Mouse (Mus musculus): ENCODE data around the gene Gfm2. TPM values are rescaled to one million over a fixed set of nuclear protein-coding genes. Genes with fewer than 3 reads are reported as not detected.
"Not testable (repeated sequence)": the region's sequence is repeated elsewhere in the genome, so short reads cannot be mapped to it uniquely, and the experiment has no call there.

Gfm2 gene
- total RNA-seq (2021) = 10 to 100 TPM; 51.7 to 54.1 TPM
- long read RNA-seq, experiment 1, transcript Gfm2-208 (21 exons, 3,157 nt) = major isoform, 31 of 55 reads
- long read RNA-seq, experiment 1, partial matches to known transcripts = 7 of 55 reads
- long read RNA-seq, experiment 1, other reads (novel, unspliced or antisense) = 16 of 55 reads
- long read RNA-seq, experiment 2, transcript Gfm2-208 (21 exons, 3,157 nt) = major isoform, 11 of 17 reads
- long read RNA-seq, experiment 2, partial matches to known transcripts = 1 of 17 reads
- long read RNA-seq, experiment 2, other reads (novel, unspliced or antisense) = 5 of 17 reads

- DNase-seq = peak; percentile 93
Observed at GRCm38 (mm10) chr13:97137466-97138400, at the start of gene Gfm2, which contains the start of gene Nsa2. TSS of gene Gfm2 (plus strand) at chr13:97137937. TSS of gene Nsa2 (minus strand) at chr13:97137937.

DNA sequence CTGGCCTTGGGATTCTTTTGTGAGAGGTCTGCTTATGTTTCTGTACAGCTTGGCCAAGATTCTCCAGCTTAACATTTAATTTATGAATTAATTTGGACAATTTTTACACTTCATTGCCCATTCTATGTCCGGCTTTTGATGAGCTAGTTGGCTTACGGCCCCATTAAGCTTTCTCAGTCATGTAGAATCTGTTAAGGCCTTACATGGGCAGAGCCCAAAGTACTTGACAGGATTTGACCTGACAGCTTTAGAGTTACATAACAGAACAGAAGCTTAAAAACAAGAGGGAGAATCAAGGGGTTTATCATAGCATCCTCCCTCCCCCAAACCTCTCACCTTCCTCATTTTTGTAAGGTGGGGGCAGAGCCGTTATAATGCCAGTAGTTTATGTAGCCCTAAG is 49.6 kb upstream of the Gfm2 start:
- no peak for DNase-seq

- DNase-seq = no peak
Observed at GRCm38 (mm10) chr13:97095726-97096125, 42.0 kb upstream of the Gfm2 start.

- DNase-seq = peak; percentile 8 to 34
Observed at GRCm38 (mm10) chr13:97099187-97099852, 38.4 kb upstream of the Gfm2 start, which contains the start of gene Gm6169. TSS of gene Gm6169 (minus strand) at chr13:97099237.

GRCm38 (mm10) chr13:97104996-97105395 is 32.7 kb upstream of the Gfm2 start:
- no peak for DNase-seq

- not testable (repeated sequence) for DNase-seq
Observed at GRCm38 (mm10) chr13:97107721-97108120, 30.0 kb upstream of the Gfm2 start.

- no peak for DNase-seq
Observed at GRCm38 (mm10) chr13:97109046-97109445, 28.7 kb upstream of the Gfm2 start.

DNA sequence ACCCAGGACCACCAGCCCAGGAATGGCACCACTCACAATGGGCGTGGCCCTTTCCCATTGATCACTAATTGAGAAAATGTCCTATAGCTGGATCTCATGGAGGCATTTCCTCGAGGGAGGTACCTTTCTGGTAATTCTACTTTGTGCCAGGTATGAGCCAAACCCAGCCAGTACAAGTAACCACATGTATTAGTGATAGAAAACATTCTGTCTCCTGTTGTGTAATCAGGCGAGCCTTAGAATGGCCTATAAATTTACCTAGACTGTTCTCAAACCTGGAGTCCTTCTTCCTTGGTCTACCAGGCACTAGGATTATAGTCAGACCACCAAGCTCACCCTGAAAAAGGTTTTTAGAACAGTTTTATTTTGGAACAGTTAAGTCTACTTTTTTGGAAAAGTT is 16.4 kb upstream of the Gfm2 start:
- no peak for DNase-seq

- not testable (repeated sequence) for DNase-seq
Observed at GRCm38 (mm10) chr13:97129654-97130053, 8.1 kb upstream of the Gfm2 start.

GRCm38 (mm10) chr13:97130413-97130812 is 7.3 kb upstream of the Gfm2 start:
- DNase-seq = not testable (repeated sequence)

- not testable (repeated sequence) for DNase-seq
Observed at GRCm38 (mm10) chr13:97138404-97138931, 731 bp downstream of the Gfm2 start.

GRCm38 (mm10) chr13:97142321-97142720 is 4.6 kb downstream of the Gfm2 start:
- DNase-seq = no peak

DNA sequence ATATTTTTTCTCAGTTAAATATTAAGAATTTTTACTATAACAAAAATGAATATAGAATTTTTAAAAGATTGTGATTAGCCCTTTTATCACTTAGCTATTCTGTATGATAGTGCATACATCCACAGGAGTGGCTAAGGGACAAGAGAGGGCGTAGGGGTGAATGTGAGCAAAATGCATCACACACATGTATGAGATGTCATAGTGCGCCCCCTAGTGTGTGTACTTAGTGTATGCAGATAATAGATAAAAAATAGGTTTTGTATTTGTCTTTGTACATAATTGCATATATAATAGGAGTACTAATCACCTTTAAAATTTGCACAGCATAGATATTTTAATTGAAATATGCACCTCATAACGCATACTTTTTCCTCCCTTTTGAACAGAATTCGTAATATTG is 8.1 kb downstream of the Gfm2 start:
- DNase-seq = peak; percentile 12 to 67

GRCm38 (mm10) chr13:97175520-97176264 is 38.0 kb downstream of the Gfm2 start:
- DNase-seq = no peak

DNA sequence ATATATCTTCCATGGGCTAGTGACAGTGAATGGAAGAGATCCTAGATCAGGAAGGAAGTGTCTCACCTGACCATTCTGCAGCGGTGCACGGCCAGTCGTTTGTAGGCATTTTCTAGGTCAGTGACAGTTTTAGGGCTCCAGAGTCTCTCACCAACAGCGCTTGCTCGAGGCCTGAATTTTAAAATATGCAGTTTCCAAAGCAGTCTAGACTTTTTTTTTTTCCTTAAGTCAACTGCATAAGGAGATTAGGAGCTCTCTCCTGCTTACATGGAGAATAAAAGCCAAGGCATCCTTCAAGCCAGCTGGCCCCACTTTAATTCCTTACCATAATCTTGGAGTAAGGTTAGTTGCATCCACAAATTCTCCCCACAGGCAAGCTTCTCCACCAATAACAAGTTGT is 39.0 kb downstream of the Gfm2 start:
- no peak for DNase-seq

GRCm38 (mm10) chr13:97178943-97179342 is 41.2 kb downstream of the Gfm2 start:
- DNase-seq = no peak

GRCm38 (mm10) chr13:97180113-97180828 is 42.5 kb downstream of the Gfm2 start:
- no peak for DNase-seq

DNA sequence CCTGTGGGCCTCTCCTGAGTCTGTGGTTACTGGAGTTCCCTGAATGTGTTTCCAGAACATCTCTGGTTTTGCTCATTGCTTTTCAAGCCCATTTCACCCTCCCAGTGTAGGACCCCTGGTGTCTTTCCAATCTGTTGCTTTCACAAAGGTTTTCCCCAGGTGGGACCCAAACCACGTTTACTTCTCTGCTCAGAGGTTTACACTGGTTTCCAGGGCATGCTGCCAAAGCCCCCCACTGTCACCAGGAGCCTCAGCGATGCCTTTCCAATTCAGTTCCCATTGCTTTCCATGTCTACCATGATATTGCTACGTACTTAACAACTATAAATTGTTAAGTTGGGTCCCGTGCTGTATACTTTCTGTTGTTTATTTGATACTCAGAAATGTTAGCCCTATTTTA is 45.1 kb downstream of the Gfm2 start:
- no peak for DNase-seq

DNA sequence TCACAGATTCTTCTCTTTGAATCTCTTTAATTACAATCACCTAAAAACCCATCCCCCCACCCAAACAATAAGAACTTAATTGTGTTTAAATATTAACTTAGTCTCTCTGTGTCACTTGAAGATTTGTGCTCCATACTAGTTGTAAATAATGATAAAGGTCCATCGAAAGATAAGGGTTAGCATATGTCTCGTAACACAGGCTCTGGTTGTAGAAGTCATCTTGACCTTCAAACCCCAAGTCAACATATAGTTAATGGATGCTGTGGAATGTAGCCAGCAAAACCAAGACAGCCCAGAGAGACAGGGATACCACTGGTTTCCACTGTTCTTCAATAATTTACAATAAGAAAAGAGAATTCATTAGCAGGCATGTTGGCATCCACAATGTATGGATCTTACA is 46.4 kb downstream of the Gfm2 start:
- DNase-seq = no peak

GRCm38 (mm10) chr13:97184656-97185055 is 46.9 kb downstream of the Gfm2 start:
- DNase-seq = no peak

GRCm38 (mm10) chr13:97186346-97186745 is 48.6 kb downstream of the Gfm2 start:
- no peak for DNase-seq

Data from heart, adult 18-20 months (tissue).